Mouse (Mus musculus): ENCODE data around the gene Ankrd13d. TPM values are rescaled to one million over a fixed set of nuclear protein-coding genes. Genes with fewer than 3 reads are reported as not detected.

Ankrd13d gene
- total RNA-seq, 2 experiments from 2014 or later, result 1.2 to 1.5 TPM

DNA sequence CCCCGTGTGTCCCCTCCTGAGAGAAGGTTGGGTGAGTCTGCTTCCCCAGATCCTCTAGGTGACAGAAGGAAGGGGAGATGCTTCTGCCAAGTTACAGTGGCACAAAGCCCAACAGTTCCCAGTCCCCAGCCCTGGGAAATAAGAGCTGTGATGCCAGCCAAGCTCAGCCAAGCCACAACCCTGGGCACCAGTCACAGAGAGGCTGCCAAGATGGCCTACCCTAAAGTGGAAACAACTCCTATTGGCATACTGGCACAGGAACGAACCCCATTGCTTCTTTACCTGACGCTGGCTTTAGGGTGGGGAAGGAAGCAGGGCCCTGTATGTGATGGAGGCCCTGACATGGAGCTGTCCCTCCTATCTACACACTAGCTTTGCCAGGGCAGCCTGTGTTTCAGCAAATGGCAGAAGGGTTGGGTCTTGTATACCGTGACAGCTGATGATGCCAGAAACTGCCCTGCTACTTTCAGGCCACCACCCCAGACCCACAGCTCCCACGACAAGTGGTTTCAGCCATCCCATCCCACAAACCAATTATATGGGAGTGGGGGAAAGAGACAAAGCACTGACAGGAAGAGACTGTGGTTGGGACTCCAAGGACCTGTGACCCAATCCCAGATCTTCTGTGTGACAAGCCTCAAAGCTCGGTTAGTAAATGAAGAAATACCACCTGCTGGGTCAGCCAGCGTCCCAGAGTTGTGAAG, 20.2 kb upstream of the Ankrd13d start:
- intact Hi-C loops (cut with DNase I), result no loop called here
- no peak for DNase-seq (ENCODE audit: low spot score)

DNA sequence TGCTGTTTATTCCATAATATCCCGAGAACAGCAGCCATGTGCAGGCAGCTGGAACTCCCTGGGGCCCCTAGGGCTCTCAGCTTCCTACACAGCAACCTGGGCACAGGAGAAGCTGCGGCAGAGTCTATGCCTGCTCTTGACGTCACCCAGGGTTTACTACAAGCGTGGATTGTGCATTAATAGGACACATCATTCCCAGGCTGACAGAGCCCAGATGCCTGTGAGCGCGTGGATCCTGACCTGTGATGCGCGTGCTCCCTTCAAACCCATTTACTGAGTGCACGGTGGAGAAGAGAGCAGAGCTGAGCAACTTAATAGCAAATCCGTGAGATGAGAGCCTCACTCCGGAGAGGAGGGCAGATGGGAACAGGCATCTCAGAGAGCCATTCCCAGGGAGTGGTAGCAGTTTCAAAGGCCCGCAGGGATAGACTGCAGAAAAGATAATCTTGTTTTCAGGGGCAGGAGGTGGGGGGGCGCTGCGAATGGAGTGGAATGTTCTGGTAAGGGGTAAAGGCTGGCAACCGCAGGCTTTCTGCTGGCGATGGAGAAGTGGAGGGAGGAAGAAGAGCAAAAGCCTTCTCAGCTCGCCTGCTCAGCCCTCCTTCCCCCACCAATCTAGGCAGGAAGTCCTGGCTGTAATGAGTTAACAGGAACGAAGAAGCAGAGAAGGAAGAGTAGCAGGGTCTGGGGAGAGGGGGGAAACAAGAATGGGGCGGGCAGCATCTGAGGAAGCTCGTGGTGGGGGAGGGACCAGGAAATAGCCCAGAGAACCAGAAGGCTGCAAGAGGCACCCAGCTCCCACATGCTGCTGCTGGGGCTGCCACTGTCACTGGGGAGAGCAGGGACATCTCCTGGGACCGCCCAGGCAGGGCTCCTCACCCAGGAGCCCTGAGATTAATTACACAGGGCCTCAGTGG, 19.1 kb upstream of the Ankrd13d start:
- intact Hi-C loops (cut with DNase I), result no loop called here
- no peak for DNase-seq (ENCODE audit: low spot score)

DNA sequence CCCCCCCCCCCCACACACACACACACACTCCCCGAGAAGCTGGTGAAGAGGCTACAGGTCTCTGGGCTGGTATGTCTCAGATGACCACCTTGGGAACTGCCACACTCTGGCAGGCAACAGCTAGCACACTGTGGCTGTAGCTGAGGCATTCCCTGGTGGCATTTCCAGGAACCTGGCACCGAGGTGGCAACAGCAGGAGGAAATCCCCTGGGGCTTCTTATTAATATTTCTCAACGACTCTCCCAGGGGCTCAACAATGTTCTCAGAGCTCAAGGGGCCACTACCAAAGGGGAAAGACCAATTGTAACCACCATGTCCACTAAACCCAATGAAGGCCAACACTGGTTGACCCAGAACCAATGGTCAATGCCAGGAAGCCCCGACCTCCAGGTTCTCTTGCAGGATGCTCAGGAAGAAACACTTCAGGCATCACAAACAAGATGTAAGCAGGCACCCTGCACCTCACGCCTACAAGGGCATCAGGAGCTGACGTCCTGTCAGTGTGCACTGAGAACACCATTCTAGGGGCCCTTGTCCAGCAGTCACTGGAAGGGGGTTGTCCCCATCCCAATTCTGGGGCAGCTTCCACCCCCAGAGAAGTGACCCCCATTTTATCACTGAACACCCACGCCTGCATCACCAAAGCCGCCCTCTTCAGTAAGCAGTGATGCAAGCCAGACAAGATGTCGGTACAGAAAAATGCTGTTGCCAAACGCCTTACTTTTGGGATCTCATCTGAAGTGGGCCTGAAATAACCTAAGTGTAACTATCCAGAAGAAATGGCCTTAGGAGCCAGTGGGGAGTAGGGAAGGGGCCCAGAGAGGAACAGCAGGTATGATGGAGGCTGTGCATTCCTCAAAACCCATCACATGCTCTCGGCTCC, 18.2 kb upstream of the Ankrd13d start:
- no peak for DNase-seq (ENCODE audit: low spot score)
- intact Hi-C loops (cut with DNase I), result no loop called here

DNA sequence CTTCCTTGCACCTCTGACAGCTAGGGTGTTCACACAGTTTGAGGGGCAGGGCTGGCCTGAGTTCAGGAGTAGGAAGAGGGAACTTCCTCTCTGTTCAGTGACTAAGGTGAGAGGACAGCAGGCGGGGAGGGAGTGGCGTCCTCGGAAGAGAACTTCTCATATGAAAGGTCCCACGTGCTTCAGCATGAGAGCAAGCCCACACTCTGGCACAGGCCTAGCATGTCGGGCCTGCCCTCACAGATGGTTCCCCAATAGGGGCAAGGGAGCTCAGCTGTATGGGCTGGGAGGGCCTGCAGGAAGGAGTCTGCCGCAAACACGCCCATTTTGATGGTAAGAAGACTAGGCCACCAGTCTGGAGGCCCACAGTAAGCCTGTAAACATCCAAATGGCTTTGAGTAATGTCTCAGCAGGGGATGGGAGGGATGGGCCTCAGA, 17.4 kb upstream of the Ankrd13d start:
- DNase-seq (ENCODE audit: low spot score), result no peak
- intact Hi-C loops (cut with DNase I), result no loop called here

DNA sequence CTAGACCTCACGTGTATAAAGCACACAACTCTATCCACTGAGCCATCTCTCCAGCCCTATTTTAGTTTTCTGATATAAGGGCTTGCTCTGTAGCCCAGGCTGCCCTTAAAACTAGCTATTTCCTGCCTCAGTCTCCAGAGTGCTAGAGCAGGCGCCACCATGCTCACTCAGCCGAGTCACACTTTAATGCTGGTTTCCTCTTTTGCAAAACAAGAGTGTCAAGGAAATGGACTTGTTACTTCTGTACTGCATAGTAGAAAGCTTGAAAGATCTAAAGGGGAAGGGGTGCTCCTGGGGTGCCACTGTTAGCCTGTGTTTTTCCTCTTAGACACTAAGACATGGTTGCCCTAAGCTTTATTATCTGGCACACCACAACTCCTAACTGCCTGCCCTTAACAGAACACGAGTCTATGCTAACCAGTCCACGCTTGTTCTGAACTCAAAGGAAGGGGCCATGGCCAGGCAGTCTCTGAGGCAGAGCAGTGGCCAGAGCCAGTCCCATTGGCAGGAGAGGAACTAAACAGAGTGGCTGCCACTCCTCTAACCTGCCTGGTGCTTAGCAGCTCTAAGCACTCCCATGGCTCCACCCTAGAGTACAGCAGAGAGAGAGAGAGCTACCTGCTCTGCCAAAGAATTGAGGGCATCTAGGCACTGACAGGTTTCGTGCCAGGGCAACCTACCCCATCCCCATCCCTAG, 16.8 kb upstream of the Ankrd13d start:
- intact Hi-C loops (cut with DNase I), result no loop called here

DNA sequence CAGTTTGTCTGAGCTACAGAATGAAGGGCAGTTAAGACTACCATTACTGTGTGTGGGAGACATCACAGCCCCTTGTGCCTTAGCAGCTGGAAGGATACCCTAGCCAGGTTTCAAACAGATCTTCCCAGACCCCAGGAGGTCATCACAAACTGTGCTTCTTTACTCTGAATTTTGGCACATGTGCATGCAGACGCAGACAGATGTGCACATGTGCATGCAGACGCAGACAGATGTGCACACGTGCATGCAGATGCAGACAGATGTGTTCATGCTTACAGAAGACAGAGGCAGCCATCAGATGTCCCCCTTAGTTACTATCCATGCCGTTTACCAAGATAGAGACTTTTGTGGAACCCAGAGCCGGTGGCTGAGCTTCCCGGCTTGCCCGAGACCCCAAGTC, 16.2 kb upstream of the Ankrd13d start:
- intact Hi-C loops (cut with DNase I), result no loop called here
- DNase-seq (ENCODE audit: low spot score), result no peak

More for the DNA sequence above, 16.8 kb upstream of the Ankrd13d start:
- DNase-seq (ENCODE audit: low spot score), result no peak

DNA sequence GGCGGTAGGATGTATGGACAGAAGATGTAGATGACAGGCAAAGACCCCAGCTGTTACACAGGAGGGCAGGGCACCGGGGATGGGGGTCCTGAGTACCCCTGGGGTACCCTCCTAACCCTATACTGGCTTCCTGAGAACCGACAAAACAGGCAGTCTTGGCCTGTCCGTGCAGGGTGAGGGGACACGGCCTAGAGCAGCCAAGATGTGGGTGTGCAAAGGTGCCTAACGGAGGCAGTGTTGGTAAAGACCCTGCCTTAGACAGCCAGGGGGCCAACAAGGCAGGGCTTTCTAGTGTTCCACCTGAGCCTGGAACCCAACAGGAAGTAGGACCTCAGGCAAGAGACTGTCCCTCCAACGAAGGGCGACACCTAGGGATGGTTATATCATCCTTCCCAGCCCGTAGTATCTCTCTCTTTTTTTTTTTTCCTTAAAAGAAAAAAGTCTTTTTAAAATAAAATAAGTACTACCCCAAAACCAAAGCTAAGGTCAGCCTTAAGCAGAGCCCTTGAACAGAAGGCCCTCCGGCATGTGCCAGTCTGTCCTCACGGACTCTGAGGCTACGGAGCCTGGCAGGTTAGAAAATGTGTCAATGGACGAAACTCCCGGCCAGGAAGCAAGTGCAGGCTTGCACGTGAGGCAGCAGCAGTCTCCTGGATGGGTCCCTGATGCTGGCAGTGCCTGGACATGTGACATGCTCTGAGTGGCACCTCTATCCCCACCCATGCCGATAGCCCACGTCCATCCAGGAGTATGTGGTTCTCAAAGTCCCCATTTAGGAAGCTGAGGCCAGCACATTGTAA, 15.6 kb upstream of the Ankrd13d start:
- intact Hi-C loops (cut with DNase I), result no loop called here
- no peak for DNase-seq (ENCODE audit: low spot score)

DNA sequence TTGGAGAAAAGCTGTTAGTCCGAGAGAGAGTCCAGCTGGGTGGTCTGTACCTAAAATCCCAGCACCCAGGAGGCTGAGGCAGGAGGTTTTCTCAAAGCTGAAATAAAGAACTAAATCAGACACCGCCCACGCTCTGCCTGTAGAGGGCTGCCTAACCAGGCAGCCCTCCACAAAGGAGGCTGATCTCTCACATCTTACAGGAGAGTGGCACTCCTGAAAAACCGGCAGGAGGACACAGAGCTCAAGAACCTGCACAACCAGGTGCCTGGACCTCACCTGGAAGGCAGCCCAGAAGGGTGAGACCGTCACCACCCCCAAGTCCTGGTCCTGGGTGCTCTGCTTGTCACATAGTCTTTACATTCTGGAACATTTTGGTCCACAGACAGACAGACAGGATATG, 14.9 kb upstream of the Ankrd13d start:
- DNase-seq (ENCODE audit: low spot score), result no peak
- intact Hi-C loops (cut with DNase I), result no loop called here

DNA sequence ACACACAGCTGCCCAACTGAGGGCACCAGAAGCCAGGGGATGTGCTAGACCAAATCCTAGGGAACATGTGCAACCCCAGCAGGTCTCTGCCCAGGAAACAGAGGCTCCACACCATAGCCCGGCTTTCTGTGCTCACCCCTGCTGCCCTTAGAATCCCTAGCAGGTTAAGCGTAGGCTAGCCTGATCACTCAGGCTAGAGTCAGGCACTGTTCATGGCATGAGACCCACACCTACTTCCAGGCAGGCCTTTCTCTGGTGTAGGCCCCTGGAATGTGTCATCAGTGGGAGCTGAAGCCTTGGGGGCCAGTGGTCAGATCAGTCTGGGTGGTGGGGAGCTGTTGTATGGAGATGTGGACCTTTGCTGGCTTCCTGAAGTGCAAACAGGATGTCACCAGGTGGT, 13.7 kb upstream of the Ankrd13d start:
- intact Hi-C loops (cut with DNase I), result no loop called here
- no peak for DNase-seq (ENCODE audit: low spot score)

DNA sequence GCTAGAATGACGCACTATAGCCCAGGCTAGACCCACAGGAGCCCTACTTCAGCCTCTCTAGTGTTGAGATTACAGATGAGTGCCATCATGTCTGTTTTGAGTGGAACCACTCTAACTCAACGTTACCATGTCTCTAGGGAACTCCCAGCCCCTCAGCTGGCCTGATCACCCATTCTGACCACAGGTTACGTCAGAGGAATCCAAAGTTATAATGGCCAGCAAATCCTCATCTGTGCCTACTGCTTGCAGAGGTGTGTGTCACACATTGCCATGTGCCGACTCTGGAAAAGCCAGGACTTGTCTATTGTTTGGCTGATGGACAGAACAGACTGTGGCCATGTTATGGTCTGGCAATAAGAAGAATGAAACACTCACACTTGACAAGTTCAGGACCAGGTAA, 12.5 kb upstream of the Ankrd13d start:
- no peak for DNase-seq (ENCODE audit: low spot score)
- intact Hi-C loops (cut with DNase I), result no loop called here

DNA sequence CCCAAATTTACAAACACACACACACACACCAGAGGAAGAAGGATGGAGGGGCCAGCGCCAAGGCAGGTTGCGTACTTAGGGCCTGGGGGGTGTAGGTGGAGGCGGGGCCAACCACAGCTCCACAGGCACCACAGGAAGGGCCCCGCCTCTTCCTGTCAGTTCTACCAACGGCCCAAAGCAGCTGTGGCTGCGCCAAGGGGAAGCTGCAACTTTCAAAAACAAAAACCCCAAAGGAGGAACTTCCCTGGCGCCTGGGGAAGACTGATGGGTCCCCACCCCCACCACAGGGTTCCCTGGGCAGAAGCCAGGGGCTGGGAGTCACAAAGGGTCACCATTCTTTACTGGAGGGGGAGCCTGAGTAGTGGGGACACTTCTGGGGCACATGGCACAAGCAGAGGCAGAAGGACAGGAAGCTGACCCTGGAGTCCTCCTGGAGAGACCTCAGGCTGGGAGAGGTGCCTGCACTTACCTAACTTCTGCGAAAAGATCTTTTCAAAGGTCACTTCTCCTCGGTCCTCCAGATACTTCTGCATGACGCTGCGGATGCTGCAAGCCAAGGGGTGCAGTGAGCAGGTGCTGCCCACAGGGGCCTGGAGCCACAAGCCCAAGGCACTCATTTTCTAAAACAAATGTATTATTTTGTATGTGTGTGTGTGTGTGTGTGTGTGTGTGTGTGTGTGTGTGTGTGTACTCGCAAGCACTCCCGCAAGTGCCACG, 11.6 kb upstream of the Ankrd13d start:
- peak; percentile 71 for DNase-seq (ENCODE audit: low spot score)
- intact Hi-C loops (cut with DNase I), result no loop called here

DNA sequence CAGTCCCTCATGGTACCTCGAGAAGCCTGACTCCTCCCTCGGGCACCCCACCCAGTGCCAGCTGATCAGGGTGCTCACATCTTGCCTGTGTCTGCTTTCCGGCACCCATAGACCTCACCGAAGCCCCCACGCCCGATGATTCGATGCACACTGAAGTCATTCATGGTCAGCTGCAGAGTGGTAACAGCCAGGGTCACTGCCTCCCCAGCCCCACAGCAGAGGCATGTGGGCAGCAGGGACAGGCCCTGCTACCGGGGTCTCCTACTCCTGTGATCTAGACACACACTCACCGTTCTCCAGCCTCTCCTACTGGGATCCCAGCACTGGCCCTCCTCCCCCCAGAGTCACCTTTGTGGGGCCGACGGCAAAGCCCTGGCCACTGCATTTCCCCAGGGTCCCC, 8.2 kb upstream of the Ankrd13d start:
- intact Hi-C loops (cut with DNase I), result no loop called here
- no peak for DNase-seq (ENCODE audit: low spot score)

DNA sequence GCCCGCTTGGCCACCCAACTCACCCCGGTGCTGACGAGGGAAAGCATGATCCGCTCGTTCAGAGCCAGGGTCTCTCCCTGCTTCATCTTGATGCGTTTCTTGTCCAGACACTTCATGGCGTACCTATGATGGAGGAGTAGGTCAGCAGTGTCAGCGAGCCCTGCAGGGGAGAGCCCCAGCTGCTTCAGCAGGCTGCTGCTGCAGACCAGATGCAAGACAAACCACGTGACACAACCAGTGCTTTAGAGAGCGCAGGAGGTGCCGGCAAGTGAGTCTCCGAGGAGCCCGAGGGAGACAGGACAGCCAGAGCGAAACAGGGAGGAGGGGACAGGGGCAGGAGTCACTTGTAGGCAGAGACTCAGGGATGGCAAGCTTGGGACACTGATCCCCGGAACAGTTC, 7.8 kb upstream of the Ankrd13d start:
- DNase-seq (ENCODE audit: low spot score), result no peak
- intact Hi-C loops (cut with DNase I), result no loop called here

DNA sequence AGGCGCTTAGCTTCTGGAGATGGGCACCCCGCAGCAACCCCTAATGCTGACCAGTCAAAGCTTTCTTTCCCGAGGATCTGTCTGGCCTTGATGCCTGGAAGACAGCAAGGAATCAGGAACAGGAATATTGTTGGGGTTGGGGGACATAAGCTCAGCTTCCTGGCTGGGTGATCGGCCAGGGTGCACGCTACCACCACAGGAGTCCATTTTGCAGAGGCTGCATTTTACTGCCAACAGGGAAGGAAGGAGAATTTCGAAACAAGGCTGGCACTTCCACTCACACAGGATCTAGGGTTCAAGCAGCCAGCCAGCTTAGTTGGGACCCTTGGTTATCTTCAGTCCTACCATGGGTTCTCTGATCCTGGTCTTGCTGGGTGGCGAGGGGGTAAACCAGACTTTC, 716 bp upstream of the Ankrd13d start:
- intact Hi-C loops (cut with DNase I), result loop anchor here (2.0 kb wide), 1 partner anchor 21 kb away; no protein-coding TSS in a partner anchor
- DNase-seq (ENCODE audit: low spot score), result no peak

DNA sequence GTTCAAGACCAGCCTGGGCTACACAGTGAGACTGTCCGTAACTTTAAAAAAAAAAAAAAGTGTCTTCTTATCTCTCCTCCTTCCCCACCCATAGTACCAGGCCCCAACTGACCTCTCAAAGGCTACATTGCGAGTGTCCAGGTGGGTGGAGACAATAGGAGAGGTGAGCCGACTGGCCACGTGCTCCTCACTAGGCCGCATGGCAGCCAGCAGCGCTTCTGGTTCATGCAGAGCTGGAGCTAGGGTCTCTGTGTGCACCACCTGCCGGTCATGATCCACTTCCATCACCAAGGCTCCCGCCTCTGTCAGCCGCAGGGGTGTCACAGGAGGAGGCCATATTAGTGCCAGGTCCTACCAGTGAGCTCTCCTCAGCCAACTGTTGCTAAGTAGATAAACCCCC, 2.5 kb downstream of the Ankrd13d start:
- no peak for DNase-seq (ENCODE audit: low spot score)

DNA sequence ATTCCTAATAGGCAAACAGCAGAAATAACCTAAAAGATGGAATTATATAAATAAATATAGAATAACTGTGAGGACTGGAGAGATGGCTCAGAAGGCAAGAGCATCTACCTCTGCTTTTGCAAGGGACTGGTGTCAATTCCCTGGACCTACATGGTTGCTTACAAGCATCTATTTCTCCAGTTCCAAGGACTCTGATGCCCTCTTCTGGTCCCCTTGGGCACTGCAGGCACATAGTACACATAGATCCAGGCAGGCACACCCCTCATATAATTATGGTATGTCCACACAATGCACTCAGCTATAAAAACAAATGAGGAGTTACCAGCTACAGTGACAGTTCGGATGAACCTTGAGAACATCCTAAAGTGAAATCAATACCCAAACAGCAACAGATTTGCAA, 3.5 kb downstream of the Ankrd13d start:
- no peak for DNase-seq (ENCODE audit: low spot score)
- intact Hi-C loops (cut with DNase I), result no loop called here

More for the DNA sequence above, 2.5 kb downstream of the Ankrd13d start:
- intact Hi-C loops (cut with DNase I), result no loop called here

DNA sequence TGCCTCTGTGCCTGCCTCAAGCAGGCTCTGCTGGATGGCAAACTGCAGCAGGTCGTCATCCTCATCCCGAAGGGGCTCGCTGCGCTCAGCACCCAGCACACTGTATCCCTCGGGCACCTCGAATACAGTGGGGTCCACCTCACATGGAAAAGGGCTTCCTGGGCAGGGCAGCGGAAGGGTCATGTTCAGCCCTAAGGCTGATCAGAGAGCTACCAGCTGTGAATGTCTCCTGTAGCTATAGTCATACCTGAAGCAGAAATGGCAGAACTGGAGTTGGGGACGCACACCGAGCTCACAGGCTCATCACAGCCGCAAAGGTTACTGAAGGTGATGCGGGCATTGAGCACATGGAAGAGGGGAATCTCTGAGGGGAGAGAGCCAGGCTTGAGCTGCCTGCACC, 12.0 kb downstream of the Ankrd13d start:
- DNase-seq (ENCODE audit: low spot score), result no peak
- intact Hi-C loops (cut with DNase I), result no loop called here

DNA sequence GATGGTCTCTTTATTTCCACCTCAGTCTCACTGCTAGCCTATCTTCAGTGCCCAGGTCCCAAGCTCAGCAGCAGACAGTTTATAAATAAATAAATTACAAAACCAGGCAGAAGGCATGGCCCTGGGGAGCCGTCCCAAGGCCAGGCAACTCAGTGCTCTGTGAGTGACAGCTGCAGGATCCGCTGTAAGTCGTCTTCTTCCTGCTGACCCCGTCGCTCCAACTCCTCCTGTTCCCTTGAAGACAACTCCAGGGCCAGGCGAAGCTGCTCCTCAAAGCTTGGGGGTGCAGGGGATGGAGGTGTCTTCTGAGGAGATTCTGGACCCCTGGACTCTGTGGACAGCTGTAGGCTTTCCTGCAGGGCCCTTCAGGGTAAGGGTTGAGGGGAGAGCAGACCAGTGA, 12.8 kb downstream of the Ankrd13d start:
- DNase-seq (ENCODE audit: low spot score), result no peak
- intact Hi-C loops (cut with DNase I), result no loop called here
